Mouse (Mus musculus): ENCODE data around the gene Med26. TPM values are rescaled to one million over a fixed set of nuclear protein-coding genes. Genes with fewer than 3 reads are reported as not detected.

Med26 gene
- total RNA-seq, 2 experiments from 2014 or later = 5.4 to 7.3 TPM

GRCm38 (mm10) chr8:72493381-72493780 lies 54.7 kb downstream of the Med26 start:
- no peak for ATAC-seq (replicated peaks; ENCODE audit: low FRiP score, poor library complexity, severe bottlenecking)

- peak; percentile 93 for ATAC-seq (replicated peaks; ENCODE audit: low FRiP score, poor library complexity, severe bottlenecking)
Measured at GRCm38 (mm10) chr8:72492622-72493081, 55.4 kb downstream of the Med26 start.

- peak; percentile 18 for ATAC-seq (replicated peaks; ENCODE audit: low FRiP score, poor library complexity, severe bottlenecking)
Measured at GRCm38 (mm10) chr8:72491680-72492621, 56.1 kb downstream of the Med26 start, which contains the start of gene Slc35e1. Slc35e1 (minus strand) TSS chr8:72492614.

- ATAC-seq (replicated peaks; ENCODE audit: low FRiP score, poor library complexity, severe bottlenecking) = no peak
Measured at GRCm38 (mm10) chr8:72491017-72491416, 57.1 kb downstream of the Med26 start.

GRCm38 (mm10) chr8:72487014-72487413 lies 61.1 kb downstream of the Med26 start:
- ATAC-seq (replicated peaks; ENCODE audit: low FRiP score, poor library complexity, severe bottlenecking) = no peak

- no peak for ATAC-seq (replicated peaks; ENCODE audit: low FRiP score, poor library complexity, severe bottlenecking)
Measured at GRCm38 (mm10) chr8:72485456-72486199, 62.4 kb downstream of the Med26 start.

GRCm38 (mm10) chr8:72474826-72475546 lies 73.1 kb downstream of the Med26 start, which contains the start of gene Cherp:
Cherp (minus strand) TSS chr8:72475226.
- ATAC-seq (replicated peaks; ENCODE audit: low FRiP score, poor library complexity, severe bottlenecking) = peak; percentile 97

GRCm38 (mm10) chr8:72470684-72471083 lies 77.4 kb downstream of the Med26 start:
- ATAC-seq (replicated peaks; ENCODE audit: low FRiP score, poor library complexity, severe bottlenecking) = no peak

GRCm38 (mm10) chr8:72469984-72470383 lies 78.1 kb downstream of the Med26 start:
- no peak for ATAC-seq (replicated peaks; ENCODE audit: low FRiP score, poor library complexity, severe bottlenecking)

GRCm38 (mm10) chr8:72469243-72469642 lies 78.8 kb downstream of the Med26 start:
- ATAC-seq (replicated peaks; ENCODE audit: low FRiP score, poor library complexity, severe bottlenecking) = no peak

GRCm38 (mm10) chr8:72464211-72464610 lies 83.9 kb downstream of the Med26 start:
- no peak for ATAC-seq (replicated peaks; ENCODE audit: low FRiP score, poor library complexity, severe bottlenecking)

GRCm38 (mm10) chr8:72459881-72460533 lies 88.1 kb downstream of the Med26 start:
- ATAC-seq (replicated peaks; ENCODE audit: low FRiP score, poor library complexity, severe bottlenecking) = no peak

- ATAC-seq (replicated peaks; ENCODE audit: low FRiP score, poor library complexity, severe bottlenecking) = no peak
Measured at GRCm38 (mm10) chr8:72458457-72458856, 89.6 kb downstream of the Med26 start.

GRCm38 (mm10) chr8:72457806-72458205 lies 90.3 kb downstream of the Med26 start:
- no peak for ATAC-seq (replicated peaks; ENCODE audit: low FRiP score, poor library complexity, severe bottlenecking)

GRCm38 (mm10) chr8:72455317-72455716 lies 92.8 kb downstream of the Med26 start:
- ATAC-seq (replicated peaks; ENCODE audit: low FRiP score, poor library complexity, severe bottlenecking) = no peak

GRCm38 (mm10) chr8:72453904-72454303 lies 94.2 kb downstream of the Med26 start:
- ATAC-seq (replicated peaks; ENCODE audit: low FRiP score, poor library complexity, severe bottlenecking) = no peak

GRCm38 (mm10) chr8:72451516-72451915 lies 96.6 kb downstream of the Med26 start:
- ATAC-seq (replicated peaks; ENCODE audit: low FRiP score, poor library complexity, severe bottlenecking) = no peak

GRCm38 (mm10) chr8:72445071-72445470 lies 103.0 kb downstream of the Med26 start:
- no peak for ATAC-seq (replicated peaks; ENCODE audit: low FRiP score, poor library complexity, severe bottlenecking)

Data from erythroid progenitor cell, adult 5-6 weeks (primary cell).